Mouse (Mus musculus): ENCODE measurements around the gene Dctd. TPM values are rescaled to one million over a fixed set of nuclear protein-coding genes. Genes with fewer than 3 reads are reported as not detected.
"Not testable (repeated sequence)": the region's sequence is repeated elsewhere in the genome, so short reads cannot be mapped to it uniquely, and the experiment has no call there.

Gene Dctd
- total RNA-seq, 2 experiments from 2014 or later = 3.8 to 6.0 TPM

DNA sequence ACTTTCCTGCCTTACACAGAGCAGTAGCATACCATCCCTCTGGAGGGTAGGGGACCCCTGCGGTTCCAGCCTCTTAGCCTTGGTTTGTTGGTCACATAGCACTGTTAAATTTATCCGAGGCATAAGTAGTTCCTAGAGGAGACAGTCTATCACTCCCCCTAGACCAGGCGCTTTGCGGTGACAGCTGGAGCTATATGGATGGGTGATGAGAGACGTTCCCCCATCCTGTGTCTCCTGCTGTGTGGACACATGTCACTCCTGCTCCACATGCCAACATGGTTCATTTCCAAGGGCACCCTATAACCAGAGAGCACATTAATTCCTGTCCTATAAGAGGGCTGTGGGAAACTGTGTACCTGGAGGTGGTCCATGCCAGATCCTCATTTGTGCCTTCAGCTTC is 42.1 kb downstream of the Dctd start:
- intact Hi-C loops (cut with DNase I) = no loop called here
- DNase-seq = no peak

DNA sequence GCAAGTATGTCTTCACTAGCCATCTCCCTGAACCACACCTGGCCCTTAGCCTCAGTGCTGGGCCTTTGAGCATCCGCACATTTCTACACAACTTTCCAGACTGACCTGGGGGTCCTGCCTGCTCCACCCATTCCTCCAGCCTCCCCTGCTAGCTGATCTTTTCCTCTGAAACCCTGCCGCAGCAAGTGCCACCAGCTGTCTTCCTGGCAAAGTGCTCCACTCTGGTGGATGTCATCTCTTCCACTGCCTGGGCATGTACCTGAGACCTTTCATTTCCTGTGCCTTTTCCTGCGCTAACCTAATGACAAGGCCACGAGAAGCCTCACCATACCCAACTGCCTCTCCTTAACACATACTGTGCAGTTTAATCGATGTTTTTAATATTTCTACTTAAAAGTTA is 46.9 kb downstream of the Dctd start:
- intact Hi-C loops (cut with DNase I) = no loop called here
- DNase-seq = no peak

- intact Hi-C loops (cut with DNase I) = no loop called here
- DNase-seq = no peak
Measured at GRCm38 (mm10) chr8:48146449-48146848, 47.6 kb downstream of the Dctd start.

DNA sequence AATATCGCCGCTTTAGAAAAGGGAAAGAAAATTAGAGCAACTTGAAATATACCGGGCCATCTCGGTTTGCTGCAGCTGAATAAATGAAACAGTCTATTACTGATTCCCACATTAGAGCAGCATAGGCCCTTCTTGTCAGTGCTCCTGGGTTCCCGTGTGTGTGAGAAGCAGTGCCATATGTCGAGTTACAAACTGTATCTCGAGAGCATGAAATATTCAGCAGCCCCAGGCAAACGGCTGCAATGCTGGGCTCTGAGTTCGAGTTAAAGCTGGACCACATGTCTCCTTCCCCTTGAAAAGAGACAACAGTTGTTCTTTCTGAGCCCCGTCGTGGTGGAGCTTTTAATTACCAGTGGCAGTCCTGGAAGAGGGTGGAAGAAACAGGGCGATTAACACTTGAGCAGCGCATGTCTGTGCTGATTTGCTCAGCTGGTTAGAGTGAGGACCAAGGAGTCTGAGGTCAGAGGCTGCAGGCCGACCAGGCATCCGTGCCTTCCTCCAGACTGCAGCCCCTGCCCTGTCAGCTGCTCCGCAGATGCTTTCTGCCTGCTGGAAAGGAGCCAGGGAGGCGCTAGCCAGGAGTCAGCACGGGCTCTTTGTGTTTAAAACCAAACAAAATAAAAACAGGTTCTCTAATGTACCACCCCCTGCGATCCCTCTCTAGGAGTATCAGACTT is 53.3 kb downstream of the Dctd start:
- intact Hi-C loops (cut with DNase I) = no loop called here
- DNase-seq = peak; percentile 50 to 53

GRCm38 (mm10) chr8:48153360-48154121 is 54.6 kb downstream of the Dctd start:
- DNase-seq = peak; percentile 84 to 89
- intact Hi-C loops (cut with DNase I) = no loop called here

DNA sequence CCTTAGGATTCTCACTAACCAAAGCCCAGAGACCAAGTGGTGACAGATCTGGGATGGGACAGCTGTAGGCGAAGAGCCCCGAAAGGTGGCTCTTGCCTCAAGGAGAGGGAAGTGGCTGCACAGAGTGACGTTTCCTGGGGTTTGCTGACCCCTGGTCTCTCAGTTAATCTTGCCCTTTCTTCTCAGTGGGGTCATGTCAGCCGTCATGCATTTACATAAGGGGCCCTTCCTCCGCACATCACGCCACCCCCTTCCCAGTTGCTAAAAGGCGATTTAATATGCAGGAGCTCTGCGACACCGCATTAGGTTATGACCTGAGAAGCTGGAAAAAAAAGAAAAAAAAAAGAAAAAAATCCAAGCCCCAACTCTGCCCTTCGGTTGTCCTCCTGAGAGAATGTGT is 58.8 kb downstream of the Dctd start:
- intact Hi-C loops (cut with DNase I) = no loop called here
- no peak for DNase-seq

- intact Hi-C loops (cut with DNase I) = no loop called here
- DNase-seq = no peak
Measured at GRCm38 (mm10) chr8:48158560-48159217, 59.8 kb downstream of the Dctd start.

GRCm38 (mm10) chr8:48177406-48177805 is 78.5 kb downstream of the Dctd start:
- DNase-seq = no peak
- intact Hi-C loops (cut with DNase I) = no loop called here

- DNase-seq = no peak
- intact Hi-C loops (cut with DNase I) = no loop called here
Measured at GRCm38 (mm10) chr8:48177876-48178275, 79.0 kb downstream of the Dctd start.

- DNase-seq = no peak
- intact Hi-C loops (cut with DNase I) = no loop called here
Measured at GRCm38 (mm10) chr8:48178993-48179392, 80.1 kb downstream of the Dctd start.

GRCm38 (mm10) chr8:48180146-48180545 is 81.3 kb downstream of the Dctd start:
- intact Hi-C loops (cut with DNase I); DNase-seq: not testable (repeated sequence)

- intact Hi-C loops (cut with DNase I) = no loop called here
- DNase-seq = no peak
Measured at GRCm38 (mm10) chr8:48181000-48181399, 82.1 kb downstream of the Dctd start.

DNA sequence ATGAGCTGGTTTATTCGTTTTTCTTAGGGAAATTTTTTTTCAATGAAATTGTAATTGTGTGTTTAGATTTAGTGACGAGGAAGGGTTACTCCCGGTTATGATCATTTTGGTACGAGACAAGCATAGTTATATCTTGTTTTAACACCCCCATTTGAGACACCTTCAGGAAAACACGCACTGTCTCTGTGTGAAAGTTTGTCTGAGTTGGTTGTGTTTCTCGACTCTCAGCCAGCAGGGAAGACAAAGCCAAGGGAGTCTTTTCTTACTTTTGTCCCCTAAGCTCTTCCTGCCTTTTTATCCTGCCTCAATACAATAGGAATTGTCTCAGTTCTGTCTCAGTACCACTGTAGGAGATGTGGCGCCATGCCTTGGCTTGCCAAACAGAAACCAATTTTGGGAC is 84.9 kb downstream of the Dctd start:
- no peak for DNase-seq
- intact Hi-C loops (cut with DNase I) = no loop called here

GRCm38 (mm10) chr8:48188586-48188985 is 89.7 kb downstream of the Dctd start:
- intact Hi-C loops (cut with DNase I) = no loop called here
- no peak for DNase-seq

DNA sequence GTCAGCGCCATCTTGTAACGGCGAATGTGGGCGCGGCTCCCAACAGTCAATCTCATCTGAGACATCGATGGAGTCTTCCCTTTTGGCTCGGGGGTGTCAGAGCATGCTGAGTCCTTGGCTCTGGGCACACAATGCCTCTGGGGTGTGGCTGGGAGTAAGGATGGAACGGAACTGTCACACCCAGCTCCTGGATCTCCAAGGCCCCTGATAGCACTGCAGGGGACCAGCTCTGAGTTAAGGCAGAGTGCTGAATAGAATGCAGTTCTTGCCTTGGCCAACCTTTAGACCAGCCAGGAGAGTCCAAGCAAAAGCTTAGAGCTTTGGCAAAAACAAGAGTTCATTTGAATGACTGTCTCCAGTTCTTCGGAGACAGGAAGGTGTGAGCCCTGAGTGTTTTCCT is 97.1 kb downstream of the Dctd start:
- DNase-seq = no peak
- intact Hi-C loops (cut with DNase I) = no loop called here

GRCm38 (mm10) chr8:48199171-48199570 is 100.3 kb downstream of the Dctd start:
- intact Hi-C loops (cut with DNase I) = no loop called here
- no peak for DNase-seq

DNA sequence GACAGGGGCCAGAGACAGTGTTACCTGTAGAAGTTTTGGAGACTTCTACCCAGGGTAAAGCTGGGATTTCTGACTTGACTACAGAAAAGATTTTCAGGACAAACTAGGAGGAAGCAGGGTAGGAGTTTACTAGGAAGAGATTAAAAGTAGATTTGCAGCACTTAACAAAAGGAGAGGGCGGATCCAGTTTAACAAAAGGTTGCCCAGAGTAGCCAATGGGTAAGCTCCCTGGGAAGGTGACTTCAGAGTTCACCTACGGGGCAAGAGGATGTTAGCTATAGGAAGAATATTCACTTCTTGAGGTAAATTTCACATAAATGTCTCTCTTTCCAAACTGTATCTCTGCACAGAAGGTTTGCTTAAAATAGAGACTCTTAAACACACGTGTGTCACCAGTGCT is 103.7 kb downstream of the Dctd start:
- DNase-seq = no peak
- intact Hi-C loops (cut with DNase I) = no loop called here

Other genes starting within 250 kb of the Dctd start
- 10 to 100 TPM; 40.2 to 41.5 TPM for gene Wwc2, start 108.2 kb upstream of the Dctd start, total RNA-seq (2021)

Data from heart, postnatal 10 days (tissue).